Mouse (Mus musculus): ENCODE measurements around the gene Gnb3.
A peak's percentile ranks its signal among the peaks of the same experiment; 100 is the strongest.

DNA sequence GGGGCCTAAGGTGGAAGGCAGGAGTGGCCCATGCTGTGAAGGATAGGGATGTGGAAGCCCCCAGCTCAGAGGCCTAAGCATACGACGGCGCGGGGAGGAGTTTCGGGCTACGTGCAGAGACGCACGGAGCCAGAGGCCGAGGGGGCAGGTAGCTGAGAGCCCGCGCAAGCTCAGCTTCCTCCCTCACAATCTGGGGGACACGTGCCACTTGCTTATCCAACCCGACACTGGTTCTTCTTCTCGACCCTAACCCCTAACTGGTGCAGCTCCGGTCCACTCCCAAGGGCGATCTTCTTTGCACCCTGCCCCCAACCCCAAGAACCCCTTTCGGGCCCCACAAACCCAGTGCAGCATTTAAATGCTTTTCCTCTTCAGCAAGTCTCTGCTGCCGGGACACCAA lies 26.6 kb downstream of the Gnb3 start:
- TF ChIP-seq CTCF (IDR thresholded peaks at IDR 0.05; ENCODE audit: borderline replicate concordance, insufficient read depth, low read depth, low read length) = no peak
- peak; percentile 44; the same call in 1 of the 2 replicates for TF ChIP-seq POLR2A (IDR thresholded peaks at IDR 0.05; ENCODE audit: borderline replicate concordance, insufficient read depth, low read length)
